Mouse (Mus musculus): ENCODE measurements around the gene Cox15. TPM values are rescaled to one million over a fixed set of nuclear protein-coding genes. Genes with fewer than 3 reads are reported as not detected.

The Cox15 gene
- polyA plus RNA-seq, 1 experiment from 2014 or later: 11.2 TPM

DNA sequence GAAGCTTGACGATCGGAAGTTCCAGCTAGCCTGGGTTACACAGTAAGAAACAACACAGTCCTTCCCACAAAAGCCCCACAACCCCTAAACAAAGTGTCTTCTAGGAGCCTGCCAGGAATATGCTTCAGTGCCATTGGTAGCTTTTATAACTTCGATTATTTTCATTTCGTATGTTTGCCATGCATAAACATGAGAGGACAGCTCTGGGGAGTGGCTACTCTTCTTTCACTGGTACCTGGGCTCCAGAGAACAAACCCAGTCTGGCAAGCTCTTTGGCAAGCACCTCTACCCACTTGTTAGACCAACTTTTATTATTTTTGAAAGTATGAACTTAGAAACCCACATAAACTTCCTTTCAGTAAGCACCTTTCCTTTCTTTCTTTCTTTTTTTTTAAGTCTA lies 23.8 kb upstream of the Cox15 start:
- Histone ChIP-seq H3K9ac (no peak overlapping the region), H3K27me3 (no peaks in the 10 kb centered on the region), H3K4me2 (no peak overlapping the region), H3K4me1 (no peaks in the 10 kb centered on the region), H3K4me3 (no peak overlapping the region), H3K36me3 (no peaks in the 10 kb centered on the region), H3K27ac (no peak overlapping the region), H3K9me3 (no peaks in the 10 kb centered on the region)
- ATAC-seq (ENCODE audit: borderline replicate concordance, extremely low read depth, low FRiP score, low TSS enrichment): no peak
- 67% methylated on average over 4 of the region's 4 CpGs for whole genome bisulfite sequencing

DNA sequence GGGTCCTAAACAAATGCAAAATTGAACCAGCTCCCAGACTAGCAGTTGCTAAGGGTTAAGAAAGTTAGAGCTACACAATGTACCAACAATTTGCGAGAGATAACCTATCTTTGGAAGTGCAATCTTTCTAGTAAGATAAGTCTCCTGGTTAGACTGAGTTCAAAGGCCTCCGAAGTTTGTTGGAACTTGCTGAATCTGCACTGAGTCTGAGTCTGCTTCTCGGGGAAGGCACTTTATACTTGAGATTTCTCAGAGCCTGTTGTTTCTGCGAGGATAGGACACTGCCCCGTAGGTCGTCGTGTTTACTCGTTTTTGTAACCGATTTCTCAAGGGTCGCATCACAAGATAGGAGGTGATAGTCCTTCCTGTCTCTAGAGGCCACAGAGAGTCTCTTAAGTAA lies 22.6 kb upstream of the Cox15 start:
- Histone ChIP-seq H3K36me3 (no peaks in the 10 kb centered on the region), H3K9me3 (no peaks in the 10 kb centered on the region), H3K4me2 (no peak overlapping the region), H3K27ac (no peak overlapping the region), H3K9ac (no peak overlapping the region), H3K4me1 (no peaks in the 10 kb centered on the region), H3K27me3 (no peaks in the 10 kb centered on the region), H3K4me3 (no peak overlapping the region)
- WGBS: 38% methylated on average over 10 of the region's 10 CpGs
- no peak for ATAC-seq (ENCODE audit: borderline replicate concordance, extremely low read depth, low FRiP score, low TSS enrichment)

GRCm38 (mm10) chr19:43772311-43772710 lies 19.5 kb upstream of the Cox15 start:
- peaks cover 3% of the 10 kb centered on the region; the same call in 1 of the 2 replicates for H3K36me3 ChIP-seq
- WGBS: 62% methylated on average over 6 of the region's 6 CpGs

DNA sequence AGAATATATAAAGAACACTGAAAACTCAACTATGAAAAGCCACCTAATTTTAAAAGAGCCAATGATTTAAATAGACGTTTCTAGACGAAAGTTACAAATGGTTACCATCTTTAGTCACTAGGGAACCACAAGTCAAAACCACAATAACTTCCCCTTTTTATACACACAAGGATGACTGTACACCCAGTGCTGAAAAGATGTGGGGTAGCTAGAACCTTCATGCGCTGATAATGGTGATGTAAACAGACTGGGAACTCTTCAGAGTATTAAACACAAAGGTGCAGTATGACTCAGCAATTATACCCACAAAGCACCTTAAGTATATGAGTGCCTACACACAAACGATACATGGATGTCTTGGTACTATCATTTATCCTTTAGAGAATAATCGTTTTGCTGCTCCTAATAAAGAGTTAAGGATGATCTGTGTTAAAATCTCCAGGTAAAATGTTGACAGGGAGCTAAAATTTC lies 18.7 kb upstream of the Cox15 start:
- Histone ChIP-seq H3K36me3 (peaks cover 3% of the 10 kb centered on the region; the same call in 1 of the 2 replicates), H3K9me3 (no peaks in the 10 kb centered on the region), H3K27ac (no peak overlapping the region), H3K27me3 (no peaks in the 10 kb centered on the region), H3K4me3 (no peak overlapping the region), H3K4me1 (no peaks in the 10 kb centered on the region), H3K9ac (no peak overlapping the region), H3K4me2 (no peak overlapping the region)
- WGBS: 82% methylated on average over 5 of the region's 5 CpGs
- no peak for ATAC-seq (ENCODE audit: borderline replicate concordance, extremely low read depth, low FRiP score, low TSS enrichment)

More at GRCm38 (mm10) chr19:43772311-43772710, 19.5 kb upstream of the Cox15 start:
- H3K27ac ChIP-seq: no peak overlapping the region
- no peaks in the 10 kb centered on the region for H3K27me3 ChIP-seq
- H3K4me2 ChIP-seq: no peak overlapping the region
- ATAC-seq (ENCODE audit: borderline replicate concordance, extremely low read depth, low FRiP score, low TSS enrichment): no peak
- no peak overlapping the region for H3K9ac ChIP-seq
- H3K9me3 ChIP-seq: no peaks in the 10 kb centered on the region
- H3K4me1 ChIP-seq: no peaks in the 10 kb centered on the region
- no peak overlapping the region for H3K4me3 ChIP-seq

DNA sequence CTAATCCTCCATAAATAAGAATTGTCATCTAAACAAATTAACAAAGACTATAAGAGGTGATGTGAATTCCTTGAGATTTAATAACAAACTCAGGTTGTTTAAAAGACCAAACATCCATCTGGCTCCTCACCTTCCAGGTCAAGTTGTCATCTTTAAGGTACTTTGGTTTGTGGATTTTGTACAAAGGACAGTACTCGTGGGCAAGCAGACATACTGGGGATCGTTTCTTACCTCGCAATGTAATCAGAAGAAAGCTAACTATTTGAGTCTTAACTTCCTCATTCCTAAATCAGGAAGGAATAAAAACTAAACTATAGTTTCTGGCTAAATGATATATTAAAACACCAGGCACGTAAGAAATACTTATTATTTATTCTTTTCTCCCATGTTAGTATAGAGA lies 17.8 kb upstream of the Cox15 start:
- 69% methylated on average over 4 of the region's 4 CpGs for WGBS
- Histone ChIP-seq H3K9ac (no peak overlapping the region), H3K9me3 (no peaks in the 10 kb centered on the region), H3K4me2 (no peak overlapping the region), H3K36me3 (peaks cover 3% of the 10 kb centered on the region; the same call in 1 of the 2 replicates), H3K4me1 (no peaks in the 10 kb centered on the region), H3K27ac (no peak overlapping the region), H3K4me3 (no peak overlapping the region), H3K27me3 (no peaks in the 10 kb centered on the region)
- ATAC-seq (ENCODE audit: borderline replicate concordance, extremely low read depth, low FRiP score, low TSS enrichment): no peak

DNA sequence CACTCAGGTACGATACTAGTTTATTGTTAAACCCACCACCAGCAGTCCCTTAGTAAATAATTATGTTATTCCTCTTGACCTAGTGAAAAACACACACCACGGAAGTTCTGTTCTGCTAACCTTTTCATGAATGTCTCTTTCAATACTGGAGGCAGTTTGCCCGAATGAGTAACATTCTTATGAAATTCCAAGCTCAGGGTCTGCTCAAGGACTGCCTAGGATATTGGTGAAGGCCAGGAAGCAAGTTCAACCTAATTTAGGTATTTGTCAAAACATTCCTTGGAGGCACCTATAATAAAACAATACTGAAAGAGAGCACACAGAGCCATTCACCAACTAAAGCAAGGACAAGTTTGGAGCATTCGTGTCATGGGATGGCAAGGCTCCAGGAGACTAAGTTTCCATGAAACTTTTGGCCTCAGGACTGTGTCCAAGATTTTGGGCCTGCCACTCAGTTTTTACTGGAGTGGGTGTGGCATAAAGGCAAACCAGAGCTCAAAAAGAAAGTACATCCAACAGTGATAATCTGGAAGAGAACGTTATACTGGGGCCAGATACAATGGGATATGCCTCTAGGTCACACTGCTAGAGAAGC lies 16.7 kb upstream of the Cox15 start:
- no peaks in the 10 kb centered on the region for H3K27me3 ChIP-seq
- H3K4me3 ChIP-seq: no peak overlapping the region
- no peaks in the 10 kb centered on the region for H3K4me1 ChIP-seq
- no peak overlapping the region for H3K4me2 ChIP-seq
- no peak overlapping the region for H3K27ac ChIP-seq
- H3K36me3 ChIP-seq: peaks cover 3% of the 10 kb centered on the region; the same call in 1 of the 2 replicates
- H3K9me3 ChIP-seq: no peaks in the 10 kb centered on the region
- no peak overlapping the region for H3K9ac ChIP-seq
- ATAC-seq (ENCODE audit: borderline replicate concordance, extremely low read depth, low FRiP score, low TSS enrichment): no peak
- 72% methylated on average over 5 of the region's 5 CpGs for WGBS

DNA sequence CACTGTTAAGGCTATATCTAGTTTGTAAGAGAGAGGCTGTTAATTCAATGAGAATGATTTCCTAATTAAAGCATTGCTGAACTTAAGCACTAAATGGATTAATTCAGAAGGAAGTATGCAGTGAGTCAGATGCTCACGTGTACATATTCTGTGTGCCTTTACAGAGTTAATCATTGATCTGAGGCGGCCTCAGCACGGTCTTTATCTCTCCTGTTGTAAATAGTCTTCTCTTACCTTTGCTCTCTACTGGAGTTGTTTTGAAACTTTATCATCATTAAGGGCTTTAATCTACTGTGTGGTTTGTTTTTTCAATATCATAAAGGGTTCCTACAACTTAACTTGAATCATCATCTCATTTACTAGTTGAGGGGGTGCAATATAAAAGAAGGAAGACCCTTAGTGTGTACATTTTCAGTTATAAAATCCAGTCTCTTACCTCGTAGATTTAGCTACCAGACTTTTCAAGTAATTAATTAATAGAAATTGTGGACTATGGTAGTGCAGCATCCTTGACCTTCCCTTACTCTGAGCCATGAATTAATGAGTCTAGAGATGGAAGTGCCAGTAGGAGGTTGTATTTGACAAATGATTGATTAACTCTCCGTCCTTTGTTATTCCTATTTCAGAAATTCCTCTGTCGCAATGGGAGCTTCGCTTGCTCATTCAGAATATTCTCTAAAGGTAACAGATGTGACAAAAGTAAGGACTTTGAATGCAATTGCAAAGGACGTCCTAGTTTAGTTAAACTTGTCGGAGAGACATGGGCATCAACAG lies 14.9 kb upstream of the Cox15 start:
- no peaks in the 10 kb centered on the region for H3K27me3 ChIP-seq
- no peak overlapping the region for H3K4me3 ChIP-seq
- no peak overlapping the region for H3K27ac ChIP-seq
- H3K36me3 ChIP-seq: peaks cover 3% of the 10 kb centered on the region; the same call in 1 of the 2 replicates
- H3K9me3 ChIP-seq: no peaks in the 10 kb centered on the region
- H3K4me2 ChIP-seq: no peak overlapping the region
- no peaks in the 10 kb centered on the region for H3K4me1 ChIP-seq
- WGBS: 48% methylated on average over 9 of the region's 9 CpGs
- no peak for ATAC-seq (ENCODE audit: borderline replicate concordance, extremely low read depth, low FRiP score, low TSS enrichment)
- no peak overlapping the region for H3K9ac ChIP-seq

GRCm38 (mm10) chr19:43766451-43766850 lies 13.7 kb upstream of the Cox15 start:
- no peaks in the 10 kb centered on the region for H3K27me3 ChIP-seq
- H3K9ac ChIP-seq: no peak overlapping the region
- ATAC-seq (ENCODE audit: borderline replicate concordance, extremely low read depth, low FRiP score, low TSS enrichment): no peak
- H3K27ac ChIP-seq: no peak overlapping the region
- H3K4me1 ChIP-seq: no peaks in the 10 kb centered on the region
- no peaks in the 10 kb centered on the region for H3K9me3 ChIP-seq
- no peak overlapping the region for H3K4me2 ChIP-seq
- H3K4me3 ChIP-seq: no peak overlapping the region
- 77% methylated on average over 5 of the region's 5 CpGs for WGBS
- H3K36me3 ChIP-seq: peaks cover 3% of the 10 kb centered on the region; the same call in 1 of the 2 replicates

DNA sequence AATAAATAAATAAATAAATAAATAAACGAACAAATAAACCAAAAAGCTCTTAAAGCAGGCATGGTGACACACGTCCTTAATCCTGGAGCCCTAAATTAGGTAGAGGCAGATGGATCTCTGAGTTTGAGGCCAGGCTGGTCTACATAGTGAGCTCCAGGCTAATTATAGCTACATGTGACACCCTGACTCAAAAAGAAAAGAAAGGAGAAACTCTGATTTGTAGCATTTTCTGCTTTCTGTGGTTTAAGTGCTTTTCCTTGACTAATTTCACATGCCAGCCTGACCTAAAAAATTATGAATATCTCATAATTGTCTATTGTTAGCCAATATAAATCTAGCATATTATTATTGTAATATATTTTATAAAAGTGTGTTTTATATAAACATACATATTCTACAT lies 9.6 kb upstream of the Cox15 start:
- Histone ChIP-seq H3K4me3 (no peak overlapping the region), H3K27me3 (no peaks in the 10 kb centered on the region), H3K9me3 (no peaks in the 10 kb centered on the region), H3K36me3 (no peaks in the 10 kb centered on the region), H3K27ac (no peak overlapping the region), H3K9ac (no peak overlapping the region), H3K4me2 (no peak overlapping the region), H3K4me1 (no peaks in the 10 kb centered on the region)
- WGBS: 61% methylated on average over 2 of the region's 2 CpGs
- ATAC-seq (ENCODE audit: borderline replicate concordance, extremely low read depth, low FRiP score, low TSS enrichment): no peak

- no peak overlapping the region for H3K27ac ChIP-seq
- H3K27me3 ChIP-seq: no peaks in the 10 kb centered on the region
- H3K4me3 ChIP-seq: no peak overlapping the region
- no peaks in the 10 kb centered on the region for H3K4me1 ChIP-seq
- no peak for ATAC-seq (ENCODE audit: borderline replicate concordance, extremely low read depth, low FRiP score, low TSS enrichment)
- H3K9ac ChIP-seq: no peak overlapping the region
- H3K9me3 ChIP-seq: no peaks in the 10 kb centered on the region
- H3K4me2 ChIP-seq: no peak overlapping the region
- H3K36me3 ChIP-seq: no peaks in the 10 kb centered on the region
These were observed 8.9 kb upstream of the Cox15 start for GRCm38 (mm10) chr19:43761543-43762256.

- Histone ChIP-seq H3K27me3 (no peaks in the 10 kb centered on the region), H3K27ac (no peak overlapping the region), H3K36me3 (no peaks in the 10 kb centered on the region), H3K9me3 (no peaks in the 10 kb centered on the region), H3K4me1 (no peaks in the 10 kb centered on the region), H3K4me2 (no peak overlapping the region), H3K9ac (no peak overlapping the region), H3K4me3 (no peak overlapping the region)
- 17% methylated on average over 6 of the region's 6 CpGs for WGBS
- no peak for ATAC-seq (ENCODE audit: borderline replicate concordance, extremely low read depth, low FRiP score, low TSS enrichment)
These were observed 7.7 kb upstream of the Cox15 start for GRCm38 (mm10) chr19:43760504-43760903.

- Histone ChIP-seq H3K4me3 (no peak overlapping the region), H3K27ac (no peak overlapping the region), H3K9ac (no peak overlapping the region), H3K36me3 (peaks cover 6% of the 10 kb centered on the region), H3K27me3 (no peaks in the 10 kb centered on the region), H3K4me2 (no peak overlapping the region), H3K9me3 (no peaks in the 10 kb centered on the region), H3K4me1 (no peaks in the 10 kb centered on the region)
- ATAC-seq (ENCODE audit: borderline replicate concordance, extremely low read depth, low FRiP score, low TSS enrichment): no peak
- WGBS: 65% methylated on average over 2 of the region's 2 CpGs
These were observed 2.1 kb upstream of the Cox15 start for GRCm38 (mm10) chr19:43754872-43755271.

Measured in lung, embryonic 15.5 days (tissue).